Mouse (Mus musculus): ENCODE results near the gene Rhd. TPM values are rescaled to one million over a fixed set of nuclear protein-coding genes. Genes with fewer than 3 reads are reported as not detected.

The Rhd gene
- 0.51 TPM for polyA plus RNA-seq (2014; fragmentation: Illumina TruSeq; extraction: RNeasy Lipid Tissue Mini Kit (QIAGEN cat#74804))

GRCm38 (mm10) chr4:134863937-134864729 lies at the start of gene Rhd:
Rhd (plus strand) TSS chr4:134864536.

GRCm38 (mm10) chr4:134853259-134853636 lies 11.1 kb upstream of the Rhd start, which contains the start of gene Maco1:
Maco1 (minus strand) TSS chr4:134853345.

DNA sequence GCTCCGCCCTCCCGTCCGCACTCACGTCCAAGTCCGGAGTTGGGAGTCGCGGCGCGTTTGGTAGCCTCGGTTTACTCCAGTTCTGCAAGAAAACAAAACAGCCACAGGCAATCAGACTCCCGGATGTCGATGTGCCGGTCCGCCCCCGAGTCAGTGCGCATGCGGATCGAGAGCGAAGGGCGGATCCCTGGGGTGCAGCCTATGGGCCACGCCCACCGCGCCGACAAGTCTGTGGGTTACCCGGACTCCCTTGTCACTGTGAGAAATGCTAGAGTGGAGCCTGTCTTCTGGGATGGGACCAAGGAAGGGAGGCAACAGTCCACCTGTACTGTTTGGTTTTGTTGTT lies 50.5 kb downstream of the Rhd start, which contains the start of gene Tmem50a:
Gene Tmem50a, minus strand, starts transcription at position 161 of the 346 bp plus-strand sequence.

GRCm38 (mm10) chr4:134923258-134924018 lies 59.1 kb downstream of the Rhd start, which contains the start of gene Rsrp1:
Rsrp1 (plus strand) TSS chr4:134923592.

GRCm38 (mm10) chr4:134930684-134931481 lies 66.5 kb downstream of the Rhd start, which contains the start of gene Syf2:
Syf2 (plus strand) TSS chr4:134930898.

Other genes starting within 250 kb of the Rhd start
- gene Man1c1, start 160.2 kb upstream of the Rhd start, polyA plus RNA-seq (2014; fragmentation: Illumina TruSeq; extraction: RNeasy Lipid Tissue Mini Kit (QIAGEN cat#74804)) = 5.4 TPM
- 0.88 TPM for gene Ldlrap1, start 96.5 kb upstream of the Rhd start, polyA plus RNA-seq (2014; fragmentation: Illumina TruSeq; extraction: RNeasy Lipid Tissue Mini Kit (QIAGEN cat#74804))
- gene Maco1, start 11.2 kb upstream of the Rhd start, polyA plus RNA-seq (2014; fragmentation: Illumina TruSeq; extraction: RNeasy Lipid Tissue Mini Kit (QIAGEN cat#74804)) = 44.0 TPM
- gene Tmem50a, start 50.5 kb downstream of the Rhd start, polyA plus RNA-seq (2014; fragmentation: Illumina TruSeq; extraction: RNeasy Lipid Tissue Mini Kit (QIAGEN cat#74804)) = 47.5 TPM
- gene Rsrp1, start 59.1 kb downstream of the Rhd start, polyA plus RNA-seq (2014; fragmentation: Illumina TruSeq; extraction: RNeasy Lipid Tissue Mini Kit (QIAGEN cat#74804)) = 527 TPM
- gene Syf2, start 66.4 kb downstream of the Rhd start, polyA plus RNA-seq (2014; fragmentation: Illumina TruSeq; extraction: RNeasy Lipid Tissue Mini Kit (QIAGEN cat#74804)) = 70.6 TPM

All from ovary, adult 10 weeks (tissue).